Mouse (Mus musculus) adrenal gland, postnatal 25 days (tissue): Measurements from ENCODE around the gene Gm20458. TPM values are rescaled to one million over a fixed set of nuclear protein-coding genes. Genes with fewer than 3 reads are reported as not detected.

Experiments
- DNase-seq: peaks from one replicate; pipeline ENCODE4 v3.0.0; 2021; ENCODE audit warnings: mixed read lengths
- total RNA-seq: library from RNA; stranded (reverse); gene quantifications from 2 replicates; pipeline ENCODE4 v1.2.3, GENCODE M21; 2021

The Gm20458 gene
- total RNA-seq, 1 experiment from 2014 or later = 4.0 TPM

- no peak for DNase-seq
These were observed 38.5 kb downstream of the Gm20458 start for GRCm38 (mm10) chr2:164499317-164499716.

GRCm38 (mm10) chr2:164500511-164500910 is 39.7 kb downstream of the Gm20458 start:
- DNase-seq = peak; percentile 76

GRCm38 (mm10) chr2:164504919-164505318 is 44.2 kb downstream of the Gm20458 start:
- no peak for DNase-seq

- DNase-seq = no peak
These were observed 45.0 kb downstream of the Gm20458 start for GRCm38 (mm10) chr2:164505619-164506347.

GRCm38 (mm10) chr2:164507811-164508210 is 47.0 kb downstream of the Gm20458 start:
- no peak for DNase-seq

- DNase-seq = no peak
These were observed 49.9 kb downstream of the Gm20458 start for GRCm38 (mm10) chr2:164510621-164511190.

GRCm38 (mm10) chr2:164512121-164512909 is 51.5 kb downstream of the Gm20458 start:
- DNase-seq = no peak

- peak; percentile 39 for DNase-seq
These were observed 52.6 kb downstream of the Gm20458 start for GRCm38 (mm10) chr2:164513389-164513788.

GRCm38 (mm10) chr2:164514916-164515315 is 54.1 kb downstream of the Gm20458 start:
- DNase-seq = no peak

- no peak for DNase-seq
These were observed 55.1 kb downstream of the Gm20458 start for GRCm38 (mm10) chr2:164515897-164516296.

- no peak for DNase-seq
These were observed 55.8 kb downstream of the Gm20458 start for GRCm38 (mm10) chr2:164516592-164516991.

- DNase-seq = peak; percentile 68
These were observed 56.9 kb downstream of the Gm20458 start for GRCm38 (mm10) chr2:164517485-164518221.

GRCm38 (mm10) chr2:164518266-164519170 is 57.8 kb downstream of the Gm20458 start:
- DNase-seq = no peak

GRCm38 (mm10) chr2:164519171-164519526 is 58.4 kb downstream of the Gm20458 start:
- no peak for DNase-seq

- DNase-seq = peak; percentile 60
These were observed 60.0 kb downstream of the Gm20458 start for GRCm38 (mm10) chr2:164520782-164521181.

- DNase-seq = no peak
These were observed 61.1 kb downstream of the Gm20458 start for GRCm38 (mm10) chr2:164521841-164522240.

GRCm38 (mm10) chr2:164522280-164522679 is 61.5 kb downstream of the Gm20458 start:
- DNase-seq = no peak

- no peak for DNase-seq
These were observed 62.6 kb downstream of the Gm20458 start for GRCm38 (mm10) chr2:164523301-164523773.

GRCm38 (mm10) chr2:164528557-164528956 is 67.8 kb downstream of the Gm20458 start:
- DNase-seq = no peak

- DNase-seq = peak; percentile 65
These were observed 70.4 kb downstream of the Gm20458 start for GRCm38 (mm10) chr2:164531169-164531568.

- DNase-seq = no peak
These were observed 73.5 kb downstream of the Gm20458 start for GRCm38 (mm10) chr2:164534315-164534714.
